Mouse (Mus musculus) CD8-positive naive resting alpha-beta T cell, adult 2 months (primary cell): ENCODE measurements around the gene P3h3.
A peak's percentile ranks its signal among the peaks of the same experiment; 100 is the strongest.
"Not testable (repeated sequence)": the region's sequence is repeated elsewhere in the genome, so short reads cannot be mapped to it uniquely, and the experiment has no call there.

Experiments
- DNase-seq, 2 experiments: peaks; one replicate each; pipeline ENCODE4 v3.0.0; 2022; ENCODE audit warnings: low read depth in 2 of 2, low spot score in 2 of 2

The P3h3 gene

DNA sequence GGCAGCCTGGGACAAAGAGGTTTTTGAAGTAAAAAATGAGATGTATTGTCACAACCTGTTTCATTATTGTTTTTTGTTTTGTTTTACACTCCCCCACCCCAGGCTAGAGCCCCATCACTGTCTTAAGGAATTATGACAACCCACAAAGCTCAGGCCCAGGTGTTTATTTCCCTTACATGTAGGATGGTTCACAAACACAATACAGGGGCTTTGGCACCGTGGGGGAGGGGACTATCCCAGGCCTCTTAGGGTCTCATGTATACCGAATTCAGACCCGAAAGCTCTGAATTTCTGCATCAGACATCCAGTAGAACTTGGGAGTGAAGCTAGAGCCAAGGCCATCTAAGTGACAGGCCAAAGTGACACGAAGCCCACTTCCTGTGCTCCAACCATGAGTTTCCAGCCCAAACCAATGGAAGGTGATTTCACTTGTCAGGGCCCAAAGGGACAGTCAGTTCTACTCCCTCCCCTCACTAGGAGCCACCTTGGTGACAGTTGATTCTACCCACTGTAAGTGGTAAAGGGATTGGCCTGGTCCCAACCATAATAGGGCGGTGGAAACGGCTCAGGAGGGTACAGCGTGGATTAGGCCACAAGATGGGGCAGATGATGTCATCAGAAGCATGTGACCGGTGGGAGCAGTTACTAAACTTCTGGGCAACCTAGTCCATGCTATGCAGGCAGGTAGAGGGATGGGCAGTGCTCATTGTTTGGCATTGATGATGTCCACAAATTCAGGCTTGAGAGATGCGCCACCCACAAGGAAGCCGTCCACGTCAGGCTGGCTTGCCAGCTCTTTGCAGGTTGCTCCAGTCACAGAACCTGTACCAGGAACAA lies 46.8 kb downstream of the P3h3 start:
- DNase-seq = not testable (repeated sequence)

DNA sequence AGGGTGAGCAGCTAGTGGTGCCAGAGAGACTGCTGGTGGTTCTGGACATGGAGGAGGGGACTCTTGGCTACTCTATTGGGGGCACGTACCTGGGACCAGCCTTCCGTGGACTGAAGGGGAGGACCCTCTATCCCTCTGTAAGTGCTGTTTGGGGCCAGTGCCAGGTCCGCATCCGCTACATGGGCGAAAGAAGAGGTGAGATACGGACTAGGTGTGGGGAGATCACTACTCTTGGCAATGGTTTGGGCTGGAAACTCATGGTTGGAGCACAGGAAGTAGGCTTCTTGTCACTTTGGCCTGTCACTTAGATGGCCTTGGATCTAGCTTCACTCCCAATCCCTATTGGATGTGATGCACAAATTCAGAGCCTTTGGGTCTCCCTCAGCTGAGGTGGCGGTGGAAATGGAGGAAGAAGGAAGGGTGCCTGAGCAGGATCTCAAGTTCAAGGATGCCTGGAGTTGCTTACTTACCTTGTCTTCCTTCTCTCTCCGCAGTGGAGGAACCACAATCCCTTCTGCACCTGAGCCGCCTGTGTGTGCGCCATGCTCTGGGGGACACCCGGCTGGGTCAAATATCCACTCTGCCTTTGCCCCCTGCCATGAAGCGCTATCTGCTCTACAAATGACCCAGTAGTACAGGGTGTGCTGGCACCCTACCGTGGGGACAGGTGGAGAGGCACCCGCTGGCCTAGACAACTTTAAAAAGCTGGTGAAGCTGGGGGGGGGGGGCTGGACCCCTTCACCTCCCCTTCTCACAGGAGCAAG lies 47.6 kb downstream of the P3h3 start:
- DNase-seq = no peak

DNA sequence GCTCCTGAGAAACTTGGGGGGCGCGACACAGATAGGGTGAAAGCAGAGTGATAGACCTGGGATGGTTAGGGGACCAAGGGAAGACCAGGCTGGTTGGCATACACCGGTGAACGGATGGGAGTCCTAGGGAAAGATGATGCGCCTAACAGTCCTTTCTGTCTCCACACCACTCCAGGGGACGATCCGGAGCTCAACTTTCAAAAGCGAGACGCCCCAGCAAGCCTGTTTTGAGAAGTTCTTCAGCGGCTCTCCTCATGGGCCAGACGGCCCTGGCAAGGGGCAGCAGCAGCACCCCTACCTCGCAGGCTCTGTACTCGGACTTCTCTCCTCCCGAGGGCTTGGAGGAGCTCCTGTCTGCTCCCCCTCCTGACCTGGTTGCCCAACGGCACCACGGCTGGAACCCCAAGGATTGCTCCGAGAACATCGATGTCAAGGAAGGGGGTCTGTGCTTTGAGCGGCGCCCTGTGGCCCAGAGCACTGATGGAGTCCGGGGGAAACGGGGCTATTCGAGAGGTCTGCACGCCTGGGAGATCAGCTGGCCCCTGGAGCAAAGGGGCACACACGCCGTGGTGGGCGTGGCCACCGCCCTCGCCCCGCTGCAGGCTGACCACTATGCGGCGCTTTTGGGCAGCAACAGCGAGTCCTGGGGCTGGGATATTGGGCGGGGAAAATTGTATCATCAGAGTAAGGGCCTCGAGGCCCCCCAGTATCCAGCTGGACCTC lies 48.3 kb downstream of the P3h3 start:
- no peak for DNase-seq

DNA sequence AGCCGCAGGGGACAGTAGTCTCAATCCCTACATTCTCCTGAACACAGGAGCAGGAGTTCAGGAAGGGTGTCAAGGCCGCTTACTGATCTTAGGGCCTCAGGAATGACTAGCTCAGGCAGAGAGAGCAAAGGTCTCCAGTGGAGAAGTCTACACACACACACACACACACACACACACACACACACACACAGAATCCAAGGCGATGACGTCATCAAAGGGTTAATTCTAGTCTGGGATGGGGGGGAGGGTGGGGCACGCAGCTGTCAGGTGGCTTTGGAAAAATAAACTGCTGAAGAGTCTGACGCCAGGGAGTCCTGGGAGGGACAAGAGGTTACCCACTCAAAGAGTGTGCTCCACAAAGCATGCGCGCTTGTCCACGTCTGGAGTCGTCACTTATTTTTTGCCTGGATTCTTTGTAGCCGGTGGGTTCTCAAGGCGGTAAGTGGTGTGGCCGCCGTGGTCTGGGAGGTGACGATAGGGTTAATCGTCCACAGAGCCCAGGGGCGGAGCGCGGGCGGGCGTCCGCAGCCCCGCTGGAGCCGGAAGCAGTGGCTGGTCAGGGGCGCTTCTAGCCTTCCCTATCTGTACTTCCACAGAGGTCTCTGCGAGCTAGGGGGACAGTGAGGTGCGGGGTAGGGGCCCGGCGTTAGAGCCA lies 49.1 kb downstream of the P3h3 start, which contains the start of gene Spsb2:
TSS of gene Spsb2 (plus strand) at position 304 of the 655 bp plus-strand sequence.
- DNase-seq = no peak

DNA sequence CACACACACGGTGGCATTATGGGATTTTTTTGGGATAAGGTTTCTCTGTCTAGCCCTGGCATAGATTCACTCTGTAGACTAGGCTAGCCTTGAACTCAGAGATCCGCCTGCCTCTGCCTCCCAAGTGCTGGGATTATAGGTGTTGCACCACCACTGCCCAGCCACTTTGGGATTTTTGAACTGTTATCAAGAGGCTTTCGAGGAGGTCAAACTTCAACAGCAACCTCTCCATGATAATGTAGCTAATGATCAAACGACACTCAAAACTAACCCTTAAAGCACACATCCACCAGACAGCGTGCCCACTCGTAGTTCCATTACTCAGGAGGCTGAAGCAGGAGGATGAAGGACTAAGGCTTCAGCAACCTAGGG lies 49.6 kb downstream of the P3h3 start:
- no peak for DNase-seq

DNA sequence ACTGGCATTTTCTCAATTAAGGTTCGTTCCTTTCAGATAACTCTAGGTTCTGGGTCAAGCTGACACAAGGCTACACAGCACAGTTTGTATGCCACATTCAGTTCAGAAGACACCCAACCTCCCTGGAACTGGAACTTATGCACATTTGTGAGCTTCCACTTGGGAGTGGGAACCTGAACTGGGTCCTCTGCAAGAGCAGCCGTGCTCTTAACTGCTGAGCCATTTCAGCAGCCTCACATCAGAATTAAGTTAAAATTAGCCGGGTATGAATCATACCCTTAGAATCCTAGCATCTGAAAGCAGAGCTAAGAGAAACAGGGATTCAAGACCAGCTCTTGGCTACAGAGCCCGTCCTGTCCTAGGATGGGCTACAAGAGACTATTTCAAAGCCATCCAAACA lies 50.2 kb downstream of the P3h3 start:
- no peak for DNase-seq

DNA sequence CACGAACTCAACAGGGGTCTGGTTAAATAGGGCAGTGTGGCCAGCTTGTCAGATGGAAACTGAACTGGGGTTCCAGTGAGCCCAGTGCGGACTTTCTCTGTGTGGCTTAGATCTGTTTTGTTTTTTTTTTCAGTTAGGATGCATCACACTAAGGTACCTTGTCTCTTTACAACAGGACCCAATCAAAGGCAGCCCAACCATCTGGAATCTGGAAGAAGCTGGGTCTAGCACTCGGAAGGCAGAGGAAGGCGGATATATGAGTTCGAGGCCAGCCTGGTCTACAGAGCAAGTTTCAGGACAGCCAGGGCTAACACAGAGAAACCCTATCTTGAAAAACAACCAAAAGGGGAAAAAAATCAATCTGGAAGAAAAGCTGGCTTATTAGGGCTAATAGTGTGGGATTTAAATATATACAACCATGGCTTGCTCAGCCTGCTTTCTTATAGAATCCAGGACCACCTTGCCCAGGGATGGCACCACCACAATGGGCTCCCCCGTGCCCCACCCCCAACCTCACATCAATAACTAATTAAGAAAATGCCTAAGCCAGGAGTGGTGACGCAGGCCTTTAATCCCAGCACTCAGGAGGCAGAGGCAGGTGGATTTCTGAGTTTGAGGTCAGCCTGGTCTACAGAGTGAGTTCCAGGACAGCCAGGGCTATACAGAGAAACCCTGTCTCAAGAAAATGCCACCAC lies 51.0 kb downstream of the P3h3 start:
- DNase-seq = no peak

DNA sequence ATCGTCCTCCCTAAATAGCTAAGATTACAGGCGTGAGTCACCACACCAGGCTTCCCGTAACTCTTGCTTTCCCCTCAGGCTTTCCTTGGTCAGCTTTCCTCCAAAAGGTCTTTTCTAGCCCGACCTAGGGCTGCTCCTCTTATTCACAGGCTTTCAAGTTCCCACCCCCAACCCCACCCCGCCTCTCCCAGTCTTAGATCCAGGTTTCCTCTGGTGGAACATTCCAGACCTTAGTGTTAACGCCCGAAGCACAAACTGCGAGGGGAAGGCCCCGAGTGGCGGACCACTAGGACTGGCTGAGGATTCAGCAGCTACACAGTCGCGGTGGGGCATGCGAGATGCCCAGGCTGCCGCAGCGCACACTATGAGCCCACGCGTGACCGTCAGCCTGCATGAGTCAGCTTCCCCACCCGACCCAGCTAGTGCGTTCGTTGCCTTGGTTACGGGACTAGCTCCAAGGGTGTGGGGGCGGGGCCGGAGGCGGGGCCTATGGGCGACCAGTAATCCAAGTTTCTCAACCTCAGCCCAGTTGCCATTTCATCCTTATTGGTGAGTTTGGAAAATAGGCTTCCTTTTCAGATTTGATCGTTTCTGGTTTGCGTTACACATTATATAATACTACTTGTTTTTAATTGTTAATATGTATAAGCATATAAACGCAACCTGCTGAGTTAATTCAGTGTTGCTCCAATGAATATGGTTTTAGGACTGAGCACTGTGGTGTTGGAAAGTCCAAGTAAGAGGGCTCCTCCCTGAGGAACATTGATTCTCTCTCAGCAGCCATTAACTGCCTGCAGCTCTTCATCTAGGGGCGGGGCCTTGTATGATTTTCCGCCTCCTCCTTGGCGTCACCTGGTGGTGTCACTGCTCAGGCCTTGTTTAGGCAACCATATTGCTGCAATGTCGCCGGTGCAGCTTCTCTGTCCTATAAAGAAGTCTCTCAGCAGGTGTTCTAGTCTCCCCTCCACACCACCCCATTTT lies 51.9 kb downstream of the P3h3 start:
- peak; percentile 48 to 60 for DNase-seq

DNA sequence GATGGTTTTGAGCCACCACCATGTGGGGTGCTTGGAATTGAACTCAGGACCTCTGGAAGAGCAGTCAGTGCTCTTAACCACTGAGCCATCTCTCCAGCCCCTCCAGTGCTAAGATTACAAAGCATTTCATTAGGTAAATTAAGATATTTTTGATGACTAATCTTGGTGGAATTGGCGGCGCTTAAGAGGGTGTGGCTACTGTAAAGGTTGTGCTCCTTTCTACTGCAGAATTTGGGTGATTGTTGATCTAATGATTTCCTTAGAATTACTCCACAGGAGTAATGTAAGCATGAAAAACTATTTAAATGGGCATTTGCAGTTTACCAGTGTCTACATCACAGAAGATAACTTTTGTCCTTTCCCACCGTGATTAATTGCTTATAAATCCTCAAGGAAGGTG lies 53.2 kb downstream of the P3h3 start:
- DNase-seq = no peak

DNA sequence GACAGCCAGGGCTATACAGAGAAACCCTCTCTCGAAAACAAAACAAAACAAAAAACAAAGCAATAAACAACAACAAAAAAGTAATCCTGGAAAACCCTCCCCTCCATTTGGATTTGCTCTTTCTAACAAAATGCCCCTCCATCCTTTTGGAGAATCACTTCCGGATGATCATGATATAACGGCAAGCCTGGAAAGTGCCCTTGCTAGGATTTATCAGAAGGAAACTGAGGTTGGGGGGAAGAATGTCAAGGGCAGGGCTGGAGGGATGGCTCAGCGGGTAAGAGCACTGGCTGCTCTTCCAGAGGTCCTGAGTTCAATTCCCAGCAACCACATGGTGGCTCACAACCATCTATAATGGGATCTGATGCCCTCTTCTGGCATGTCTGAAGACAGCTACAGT lies 53.9 kb downstream of the P3h3 start:
- not testable (repeated sequence) for DNase-seq

DNA sequence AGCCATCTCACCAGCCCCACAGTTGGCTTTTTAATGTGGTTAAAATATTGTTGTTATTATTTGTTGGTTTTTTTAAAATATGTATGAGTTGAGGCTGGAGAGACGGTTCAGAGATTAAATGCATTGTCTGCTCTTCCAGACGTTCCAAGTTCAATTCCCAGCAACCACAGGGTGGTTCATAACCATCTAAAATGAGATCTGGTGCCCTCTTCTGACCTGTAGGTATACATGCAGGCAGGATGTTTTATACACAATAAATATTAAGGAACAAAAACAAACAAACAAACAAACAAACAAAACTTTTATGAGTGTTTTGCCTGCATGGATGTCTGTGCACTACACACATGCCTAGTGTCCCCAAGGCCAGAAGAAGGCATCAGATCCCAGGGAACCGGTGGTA lies 54.5 kb downstream of the P3h3 start:
- DNase-seq = no peak

DNA sequence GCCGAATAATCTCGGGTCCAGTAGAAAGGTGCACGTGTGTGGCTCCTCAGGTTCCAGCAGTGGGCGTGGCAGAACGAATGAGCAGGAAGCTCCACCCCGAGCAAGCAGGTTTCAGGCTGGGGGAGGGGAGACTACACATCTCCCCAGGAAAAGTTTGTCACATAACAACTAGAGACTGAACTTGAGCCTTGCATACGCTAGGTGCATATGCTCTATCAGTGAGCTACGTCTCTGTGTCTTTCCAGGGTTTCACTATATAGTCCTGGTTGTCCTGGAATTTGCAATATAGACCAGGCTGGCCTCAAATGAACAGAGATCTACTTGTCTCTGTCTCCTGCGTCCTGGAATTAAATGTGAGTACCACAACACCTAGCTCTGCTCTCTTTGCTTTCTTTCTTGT lies 55.2 kb downstream of the P3h3 start:
- not testable (repeated sequence) for DNase-seq

DNA sequence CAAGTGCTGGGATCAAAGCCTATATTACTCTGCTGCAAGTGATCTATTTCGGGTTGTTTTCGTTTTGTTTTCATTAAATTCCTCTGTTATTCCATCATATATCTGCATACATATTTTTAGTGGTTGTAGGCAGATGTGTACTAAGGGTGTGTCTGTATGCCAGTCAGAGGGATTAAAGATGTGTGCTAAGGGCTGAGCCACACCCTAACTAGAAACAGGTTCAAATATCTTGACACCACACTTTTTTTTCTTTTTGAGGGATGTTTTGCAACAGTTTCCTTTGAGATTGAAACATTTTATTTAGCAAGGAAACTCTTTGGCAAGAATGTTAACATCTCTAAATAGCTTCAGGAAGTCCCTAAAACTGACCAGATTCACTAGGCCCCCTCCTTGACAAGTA lies 61.4 kb downstream of the P3h3 start:
- no peak for DNase-seq

DNA sequence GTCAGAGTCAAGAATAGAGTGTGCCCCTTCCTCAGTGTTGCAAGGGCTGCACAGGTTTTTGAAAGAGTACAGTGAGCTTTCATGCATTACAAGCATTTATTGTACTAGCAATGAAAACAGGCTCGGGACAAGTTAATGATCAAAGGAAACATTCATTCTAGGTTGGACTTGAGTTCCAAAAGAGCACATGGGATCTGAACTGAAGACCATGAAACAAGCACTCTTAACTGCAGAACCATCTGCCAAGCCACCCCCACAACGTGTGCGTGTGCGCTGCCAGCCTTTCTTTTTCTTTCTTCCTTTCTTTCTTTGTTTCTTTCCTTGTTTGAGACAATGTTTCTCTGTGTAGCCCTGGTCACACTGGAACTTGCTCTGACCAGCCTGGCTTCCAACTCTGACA lies 61.8 kb downstream of the P3h3 start:
- no peak for DNase-seq

DNA sequence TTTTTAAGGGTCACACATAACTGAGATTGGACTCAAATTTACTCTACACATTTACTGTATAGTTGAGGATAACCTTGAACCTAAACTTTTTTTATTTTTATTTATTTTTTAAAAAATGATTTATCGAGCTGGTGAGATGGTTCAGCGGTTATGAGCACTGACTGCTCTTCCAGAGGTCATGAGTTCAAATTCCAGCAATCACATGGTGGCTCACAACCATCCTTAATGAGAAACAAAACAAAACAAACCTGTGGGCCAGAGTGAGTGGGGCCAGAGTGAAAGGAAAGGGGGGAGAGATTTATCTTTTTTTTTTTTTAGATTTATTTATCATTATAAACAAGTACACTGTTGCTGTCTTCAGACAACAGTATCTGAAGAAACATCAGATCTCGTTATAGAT lies 65.6 kb downstream of the P3h3 start:
- DNase-seq = no peak
